Mouse (Mus musculus) thymus, postnatal 36 days (tissue): ENCODE measurements at regions not wholly inside any gene's neighbourhood (a gene's known extent, or its start where the extent isn't known, plus 50 kb on each side); places are given as distances from the start of the nearest gene placed in this dataset.

Source experiments
- DNase-seq, 2 experiments: peaks; one replicate each; pipeline ENCODE4 v3.0.0; 2022; ENCODE audit warnings: mixed read lengths in 2 of 2

GRCm38 (mm10) chr16:26302045-26302444, 69.6 kb downstream of the Cldn1 start:
- DNase-seq, result no peak

- no peak for DNase-seq
Measured at GRCm38 (mm10) chr16:26291692-26292091, 79.9 kb downstream of the Cldn1 start.

- no peak for DNase-seq
Measured at GRCm38 (mm10) chr16:26285627-26286026, 86.0 kb downstream of the Cldn1 start.

- no peak for DNase-seq
Measured at GRCm38 (mm10) chr16:26284713-26285112, 86.9 kb downstream of the Cldn1 start.

GRCm38 (mm10) chr16:26282418-26282817, 89.2 kb downstream of the Cldn1 start:
- DNase-seq, result no peak

GRCm38 (mm10) chr16:26281496-26281895, 90.1 kb downstream of the Cldn1 start:
- DNase-seq, result no peak

- no peak for DNase-seq
Measured at GRCm38 (mm10) chr16:26276789-26277188, 94.9 kb downstream of the Cldn1 start.

GRCm38 (mm10) chr16:26252824-26253223, 118.8 kb downstream of the Cldn1 start:
- DNase-seq, result no peak

- DNase-seq, result no peak
Measured at GRCm38 (mm10) chr16:26251698-26252097, 119.9 kb downstream of the Cldn1 start.

- no peak for DNase-seq
Measured at GRCm38 (mm10) chr16:26251027-26251426, 120.6 kb downstream of the Cldn1 start.

GRCm38 (mm10) chr16:26248939-26249338, 122.7 kb downstream of the Cldn1 start:
- DNase-seq, result no peak

GRCm38 (mm10) chr16:26247926-26248325, 123.7 kb downstream of the Cldn1 start:
- DNase-seq, result no peak

- no peak for DNase-seq
Measured at GRCm38 (mm10) chr16:26235239-26235638, 129.7 kb upstream of the P3h2 start.

GRCm38 (mm10) chr16:26234113-26234512, 128.5 kb upstream of the P3h2 start:
- DNase-seq, result peak; percentile 18 to 27

GRCm38 (mm10) chr16:26231110-26231509, 125.5 kb upstream of the P3h2 start:
- DNase-seq, result no peak

- DNase-seq, result no peak
Measured at GRCm38 (mm10) chr16:26211418-26211817, 105.8 kb upstream of the P3h2 start.

GRCm38 (mm10) chr16:26199125-26199524, 93.5 kb upstream of the P3h2 start:
- DNase-seq, result no peak

- DNase-seq, result no peak
Measured at GRCm38 (mm10) chr16:26196345-26196744, 90.8 kb upstream of the P3h2 start.

- DNase-seq, result no peak
Measured at GRCm38 (mm10) chr16:26185288-26186281, 80.0 kb upstream of the P3h2 start.

- no peak for DNase-seq
Measured at GRCm38 (mm10) chr16:26184647-26185262, 79.2 kb upstream of the P3h2 start.

- no peak for DNase-seq
Measured at GRCm38 (mm10) chr16:26183530-26183929, 77.9 kb upstream of the P3h2 start.

GRCm38 (mm10) chr16:26181716-26182115, 76.1 kb upstream of the P3h2 start:
- no peak for DNase-seq

- no peak for DNase-seq
Measured at GRCm38 (mm10) chr16:26171441-26171840, 65.9 kb upstream of the P3h2 start.

GRCm38 (mm10) chr16:26169382-26169781, 63.8 kb upstream of the P3h2 start:
- no peak for DNase-seq
